Mouse (Mus musculus) liver, embryonic 13.5 days (tissue): ENCODE measurements around the gene Cfd. TPM values are rescaled to one million over a fixed set of nuclear protein-coding genes. Genes with fewer than 3 reads are reported as not detected.
A peak's percentile ranks its signal among the peaks of the same experiment; 100 is the strongest.

Experiments used
- ATAC-seq: fragments of 200-750 bp; cut with Nextera tagmentation; 2 replicates; pipeline ENCODE4 v1.8.0; 2017; ENCODE audit warnings: low read depth, mild to moderate bottlenecking, moderate number of reproducible peaks, moderate library complexity
- DNase-seq: peaks from one replicate; pipeline ENCODE4 v3.0.0; 2022
- H3K27ac ChIP-seq: fragments of 300-500 bp; sonication (generic); 2 replicates; pipeline ENCODE4 v1.5.1; 2015; ENCODE audit warnings: moderate library complexity, mild to moderate bottlenecking, inconsistent platforms
- H3K27me3 ChIP-seq: fragments of 300-500 bp; sonication (generic); 2 replicates; pipeline ENCODE4 v1.6.1; 2015; ENCODE audit warnings: mild to moderate bottlenecking, inconsistent platforms
- H3K36me3 ChIP-seq: fragments of 300-500 bp; sonication (generic); 2 replicates; pipeline ENCODE4 v1.6.1; 2015; ENCODE audit warnings: mild to moderate bottlenecking, inconsistent platforms
- H3K4me1 ChIP-seq: fragments of 300-500 bp; sonication (generic); replicated peaks from 2 replicates; pipeline ENCODE4 v1.6.1; 2015; ENCODE audit warnings: inconsistent platforms
- H3K4me2 ChIP-seq: fragments of 300-500 bp; sonication (generic); 2 replicates; pipeline ENCODE4 v1.6.1; 2015; ENCODE audit warnings: inconsistent platforms, mild to moderate bottlenecking, moderate library complexity
- H3K4me3 ChIP-seq: fragments of 300-500 bp; sonication (generic); replicated peaks from 2 replicates; pipeline ENCODE4 v1.5.1; 2015; ENCODE audit warnings: mild to moderate bottlenecking, inconsistent platforms
- H3K9ac ChIP-seq: fragments of 300-500 bp; sonication (generic); 2 replicates; pipeline ENCODE4 v1.6.1; 2015; ENCODE audit warnings: mild to moderate bottlenecking, inconsistent platforms
- H3K9me3 ChIP-seq: fragments of 300-500 bp; sonication (generic); replicated peaks from 2 replicates; pipeline ENCODE4 v1.6.1; 2016; ENCODE audit warnings: inconsistent platforms
- WGBS: fragments of 180-500 bp; shearing (Covaris S2); methylation state at CpG from one replicate; pipeline ENCODE4 v1.1.7; 2015; ENCODE audit not compliant: insufficient replicate concordance; 5-methylcytosine and 5-hydroxymethylcytosine counted together
- polyA plus RNA-seq: library from polyadenylated mRNA; unstranded; fragments of >200 nt; fragmentation: Nextera tagmentation; extraction: Ambion mirVana; gene quantifications from 2 replicates; pipeline ENCODE4 v1.2.1, GENCODE M21; 2015

Cfd gene
- polyA plus RNA-seq, 1 experiment from 2014 or later: not detected

DNA sequence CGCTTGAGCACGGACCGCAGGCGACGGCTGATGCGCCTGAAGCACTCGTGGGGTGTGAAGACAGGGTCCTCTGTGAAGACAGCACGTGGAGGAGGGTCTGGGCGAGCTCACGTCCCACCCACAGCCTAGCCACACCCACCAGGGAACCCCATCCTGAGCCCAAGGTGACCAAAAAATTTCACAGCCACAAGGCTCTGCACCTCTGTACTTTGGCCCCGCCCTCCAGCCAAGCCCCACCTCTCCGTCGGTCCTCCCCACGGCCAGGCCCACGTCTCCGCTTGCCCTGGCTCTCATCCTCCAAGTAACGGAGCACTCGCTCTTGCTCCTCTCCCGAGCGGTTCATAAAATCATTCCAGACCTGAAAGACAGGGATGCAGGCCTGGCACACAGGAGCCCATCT, 21.8 kb downstream of the Cfd start:
- DNase-seq (no peak), ATAC-seq (no peak)
- Histone ChIP-seq H3K9me3 (no peaks in the 10 kb centered on the region), H3K4me1 (peaks cover 74% of the 10 kb centered on the region), H3K27ac (no peak overlapping the region), H3K27me3 (peaks cover 3% of the 10 kb centered on the region), H3K4me3 (no peak overlapping the region), H3K36me3 (peaks cover 23% of the 10 kb centered on the region), H3K9ac (no peak overlapping the region), H3K4me2 (no peak overlapping the region)
- WGBS: 80% methylated on average over 20 of the region's 20 CpGs

DNA sequence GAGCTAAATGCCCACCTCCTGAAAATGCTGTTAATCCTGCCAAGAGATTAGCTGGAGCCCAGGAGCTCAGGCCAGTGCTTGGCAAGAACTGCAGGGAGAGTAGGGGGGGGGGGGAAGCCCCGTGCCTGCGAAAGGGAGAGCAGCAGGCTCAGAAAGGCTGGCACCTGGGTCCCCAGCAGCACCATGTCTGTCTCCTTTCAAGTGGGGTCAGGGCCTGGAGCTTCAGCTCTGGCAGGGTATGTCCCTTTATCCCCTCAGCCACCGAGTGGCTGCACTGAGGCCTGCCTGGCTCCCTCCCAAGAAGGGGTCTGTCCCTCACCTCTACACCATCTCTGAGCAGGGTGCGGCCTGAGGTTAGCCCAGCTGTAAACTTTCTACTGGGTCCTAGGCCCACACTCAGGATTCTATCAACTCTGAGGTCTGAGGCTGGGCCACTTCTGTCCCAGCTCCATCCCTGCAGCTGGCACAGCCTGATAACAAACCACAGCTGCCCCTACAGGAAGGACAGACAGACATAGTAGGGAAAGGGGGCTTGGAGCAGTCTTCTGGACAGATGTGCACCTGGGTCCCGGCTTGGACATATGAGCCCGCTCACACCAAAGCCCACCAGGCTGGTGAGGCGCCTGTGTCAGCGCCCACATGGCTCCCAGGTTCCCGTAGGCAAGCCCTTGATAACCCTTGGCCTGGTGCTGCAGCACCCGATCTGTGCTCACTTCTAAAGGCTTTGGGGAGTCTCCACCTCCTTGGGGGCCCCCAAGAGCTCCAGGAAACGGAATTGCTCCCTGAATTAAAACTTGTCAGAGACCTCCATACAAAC, 23.7 kb downstream of the Cfd start:
- Histone ChIP-seq H3K4me1 (peaks cover 80% of the 10 kb centered on the region), H3K4me2 (peak overlapping the region; percentile 98), H3K27me3 (peaks cover 22% of the 10 kb centered on the region), H3K4me3 (peak overlapping the region; percentile 81), H3K27ac (peak overlapping the region; percentile 94), H3K36me3 (peaks cover 23% of the 10 kb centered on the region), H3K9me3 (no peaks in the 10 kb centered on the region), H3K9ac (peak overlapping the region; percentile 93)
- DNase-seq (peak; percentile 60), ATAC-seq (peak; percentile 81)
- WGBS: 16% methylated on average over 10 of the region's 11 CpGs

DNA sequence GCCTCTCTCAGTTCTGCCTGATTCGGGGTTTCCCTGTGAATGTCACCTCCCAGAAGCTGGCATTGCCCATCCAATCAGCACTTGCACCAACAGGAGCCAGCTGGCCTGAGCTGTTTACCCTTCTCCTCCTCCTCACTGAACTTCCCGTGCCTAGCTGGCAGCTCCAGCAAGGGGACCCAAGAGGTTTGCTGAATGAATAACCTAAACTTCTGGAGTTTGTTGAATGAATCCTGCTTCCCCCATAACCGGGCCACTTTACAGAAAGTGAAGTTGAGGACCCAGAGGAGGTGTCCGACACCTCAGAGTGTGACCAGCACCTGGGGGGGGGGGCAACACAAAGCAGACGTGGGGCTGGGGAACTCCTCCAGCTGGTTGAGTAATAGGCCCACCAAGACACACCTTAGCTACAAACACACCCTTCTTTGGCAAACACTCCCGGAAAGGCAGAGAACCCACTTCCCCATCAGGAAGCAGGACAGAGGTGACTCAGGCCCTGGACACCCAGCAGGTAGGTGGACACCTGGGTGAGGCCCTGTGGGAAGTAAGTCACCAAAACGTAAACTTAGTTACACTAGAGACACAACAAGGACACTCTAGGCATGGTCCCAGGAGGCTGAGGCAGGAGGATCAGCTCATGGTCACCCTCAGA, 24.4 kb downstream of the Cfd start:
- 34% methylated on average over 7 of the region's 7 CpGs for WGBS
- H3K9me3 ChIP-seq: no peaks in the 10 kb centered on the region
- ATAC-seq: no peak; the same call in 1 of the 2 replicates

DNA sequence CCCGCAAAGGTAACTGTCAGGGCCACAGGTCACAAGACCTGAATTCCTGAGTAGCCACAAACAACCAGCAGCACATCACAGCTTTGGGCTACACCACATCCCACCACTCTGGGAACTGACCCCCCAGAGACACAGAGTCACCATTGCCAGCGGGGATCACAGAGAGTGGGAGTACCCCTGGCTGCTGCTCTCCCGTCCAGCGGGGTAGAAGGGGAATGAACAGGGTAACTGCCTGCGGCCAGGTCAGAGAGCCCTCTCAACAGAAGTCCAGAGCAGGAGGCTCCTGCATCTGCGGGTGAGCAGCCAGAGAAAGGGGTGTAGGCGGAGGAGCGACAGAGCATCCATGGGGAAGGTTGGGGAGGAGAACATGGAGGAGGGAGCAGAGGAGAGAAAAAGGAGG, 25.4 kb downstream of the Cfd start:
- ATAC-seq (no peak), DNase-seq (no peak)
- Histone ChIP-seq H3K4me3 (peak overlapping the region; percentile 81), H3K27ac (peak overlapping the region; percentile 94), H3K4me2 (peak overlapping the region; percentile 98), H3K4me1 (peaks cover 89% of the 10 kb centered on the region), H3K27me3 (peaks cover 40% of the 10 kb centered on the region), H3K36me3 (peaks cover 17% of the 10 kb centered on the region), H3K9me3 (no peaks in the 10 kb centered on the region), H3K9ac (peak overlapping the region; percentile 93)
- 9% methylated on average over 8 of the region's 8 CpGs for WGBS

More for the DNA sequence above, 24.4 kb downstream of the Cfd start:
- Histone ChIP-seq H3K27ac (peak overlapping the region; percentile 94), H3K9ac (peak overlapping the region; percentile 93), H3K4me3 (peak overlapping the region; percentile 81), H3K4me2 (peak overlapping the region; percentile 98), H3K36me3 (peaks cover 23% of the 10 kb centered on the region), H3K4me1 (peaks cover 80% of the 10 kb centered on the region), H3K27me3 (peaks cover 29% of the 10 kb centered on the region)
- no peak for DNase-seq

DNA sequence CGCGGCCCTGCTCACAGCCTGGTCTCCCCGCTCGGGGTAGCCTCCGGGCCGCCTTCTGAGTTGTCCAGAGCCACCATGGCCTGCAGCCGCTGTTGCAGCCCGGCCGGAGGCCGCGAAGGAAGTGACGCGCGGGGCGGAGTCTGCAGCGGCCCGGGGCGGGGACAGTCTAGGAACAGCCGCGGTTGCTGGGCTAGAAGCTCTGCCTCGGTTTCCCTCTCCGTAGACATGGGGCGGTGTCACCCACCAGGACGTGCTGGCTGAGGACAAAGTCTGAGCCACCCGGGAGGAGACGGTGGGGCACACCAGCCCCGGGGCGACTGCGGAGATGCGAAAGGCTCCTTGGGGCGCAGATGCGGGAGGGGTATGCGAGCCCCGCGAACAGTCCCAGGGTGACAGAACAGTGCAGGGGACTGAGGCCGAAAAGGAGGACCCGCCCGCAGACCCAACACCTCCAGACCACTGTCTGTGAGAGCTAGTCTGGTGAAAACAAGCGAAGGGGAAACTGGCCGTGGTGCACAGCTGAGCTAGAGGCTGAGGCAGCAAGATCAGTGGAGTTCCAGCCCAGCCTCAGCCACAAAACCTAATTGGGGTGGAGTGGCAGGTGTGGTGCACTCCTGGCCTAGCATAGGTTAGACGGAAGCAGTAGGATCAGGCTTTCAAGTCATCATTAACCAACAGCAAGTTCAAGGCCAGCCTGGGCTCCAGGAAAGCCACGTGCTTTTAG, 26.3 kb downstream of the Cfd start, which contains the start of gene Kiss1r:
Gene Kiss1r (plus strand): TSS at position 164 of the 724 bp plus-strand sequence.
- Histone ChIP-seq H3K27ac (peak within 1 kb of the TSS; percentile 94), H3K9ac (peak within 1 kb of the TSS; percentile 93), H3K27me3 (peaks cover 48% of the 10 kb centered on the region), H3K4me1 (peaks cover 92% of the 10 kb centered on the region), H3K4me2 (peak within 1 kb of the TSS; percentile 98), H3K4me3 (peak within 1 kb of the TSS; percentile 81), H3K36me3 (peaks cover 8% of the 10 kb centered on the region), H3K9me3 (no peaks in the 10 kb centered on the region)
- DNase-seq: peak; percentile 82
- ATAC-seq: peak; percentile 77
- 2% methylated on average over 41 of the region's 42 CpGs for WGBS

DNA sequence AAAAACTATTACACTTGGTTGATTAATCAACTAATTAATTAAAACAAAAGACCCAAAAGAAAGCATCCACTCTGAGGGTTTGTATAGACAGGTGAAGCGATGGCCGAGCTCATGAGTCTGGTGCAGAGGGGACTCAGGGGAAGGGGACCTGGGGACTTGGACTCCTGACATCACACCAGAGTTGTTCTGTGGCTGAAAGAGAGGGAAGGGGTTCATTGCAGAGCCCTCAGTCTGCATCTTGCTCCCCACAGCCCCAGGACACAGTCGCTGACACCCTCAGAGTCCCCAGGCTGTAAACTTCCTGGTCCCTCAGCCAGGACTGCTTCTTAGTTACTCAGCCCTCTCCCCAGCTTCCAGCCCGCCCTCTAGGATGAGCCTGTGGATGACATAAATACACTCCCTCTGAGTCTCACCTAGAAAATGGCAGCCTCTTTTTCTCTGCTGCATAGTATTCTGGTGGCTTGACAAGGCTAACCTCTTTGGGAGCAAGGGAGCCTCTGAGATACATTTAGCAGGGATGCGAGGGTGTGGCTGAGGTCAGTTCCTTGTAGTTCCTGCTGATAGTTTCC, 27.0 kb downstream of the Cfd start:
- WGBS: 55% methylated on average over 5 of the region's 5 CpGs
- H3K27ac ChIP-seq: peak overlapping the region; percentile 94; the same call in 1 of the 2 replicates
- H3K4me2 ChIP-seq: peak overlapping the region; percentile 98
- H3K4me3 ChIP-seq: peak overlapping the region; percentile 81
- peak overlapping the region; percentile 93 for H3K9ac ChIP-seq
- no peaks in the 10 kb centered on the region for H3K9me3 ChIP-seq
- H3K4me1 ChIP-seq: peaks cover 87% of the 10 kb centered on the region
- H3K27me3 ChIP-seq: peaks cover 55% of the 10 kb centered on the region
- no peak for DNase-seq
- no peak for ATAC-seq
- H3K36me3 ChIP-seq: peaks cover 6% of the 10 kb centered on the region; the same call in 1 of the 2 replicates

DNA sequence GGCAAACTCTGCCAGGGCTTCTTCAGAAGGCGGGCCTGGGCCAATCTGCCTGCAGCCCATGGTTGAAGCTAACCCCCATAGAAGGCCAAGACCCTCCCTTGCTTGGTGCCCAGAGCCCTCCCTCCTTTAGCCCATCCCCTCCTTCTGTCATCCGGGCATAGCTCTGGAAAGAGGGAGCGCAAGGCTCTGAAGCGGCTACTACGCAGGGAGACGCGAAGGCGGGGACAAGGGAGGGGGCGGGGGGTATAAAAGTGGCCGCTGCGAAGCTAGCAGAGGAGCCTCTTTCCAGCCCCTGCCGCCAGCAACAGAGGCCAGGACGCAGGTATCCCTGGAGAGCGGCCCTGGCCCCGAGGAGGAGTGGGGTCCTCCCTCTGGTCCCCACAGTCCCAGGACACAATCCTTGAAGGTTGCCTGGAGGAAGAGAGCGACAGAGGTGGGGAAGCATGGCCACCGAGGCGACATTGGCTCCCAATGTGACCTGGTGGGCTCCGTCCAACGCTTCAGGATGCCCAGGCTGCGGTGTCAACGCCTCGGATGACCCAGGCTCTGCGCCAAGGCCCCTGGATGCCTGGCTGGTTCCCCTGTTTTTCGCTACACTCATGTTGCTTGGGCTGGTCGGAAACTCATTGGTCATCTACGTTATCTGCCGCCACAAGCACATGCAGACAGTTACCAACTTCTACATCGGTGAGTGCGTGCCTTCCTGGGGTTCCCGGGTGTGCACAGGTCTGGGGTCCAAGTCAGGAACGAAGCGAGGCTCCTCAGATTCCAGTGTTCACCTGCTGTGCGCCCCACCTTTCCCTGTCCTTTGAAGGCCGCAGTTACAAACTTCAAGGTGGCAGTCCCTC, 27.8 kb downstream of the Cfd start:
- Histone ChIP-seq H3K36me3 (peaks cover under 1% of the 10 kb centered on the region; the same call in 1 of the 2 replicates), H3K4me1 (peaks cover 82% of the 10 kb centered on the region), H3K9ac (peak overlapping the region; percentile 35), H3K27me3 (peaks cover 63% of the 10 kb centered on the region), H3K4me3 (peak overlapping the region; percentile 25), H3K27ac (no peak overlapping the region), H3K4me2 (peak overlapping the region; percentile 98), H3K9me3 (no peaks in the 10 kb centered on the region)
- no peak for ATAC-seq
- DNase-seq: no peak
- 13% methylated on average over 35 of the region's 35 CpGs for WGBS

DNA sequence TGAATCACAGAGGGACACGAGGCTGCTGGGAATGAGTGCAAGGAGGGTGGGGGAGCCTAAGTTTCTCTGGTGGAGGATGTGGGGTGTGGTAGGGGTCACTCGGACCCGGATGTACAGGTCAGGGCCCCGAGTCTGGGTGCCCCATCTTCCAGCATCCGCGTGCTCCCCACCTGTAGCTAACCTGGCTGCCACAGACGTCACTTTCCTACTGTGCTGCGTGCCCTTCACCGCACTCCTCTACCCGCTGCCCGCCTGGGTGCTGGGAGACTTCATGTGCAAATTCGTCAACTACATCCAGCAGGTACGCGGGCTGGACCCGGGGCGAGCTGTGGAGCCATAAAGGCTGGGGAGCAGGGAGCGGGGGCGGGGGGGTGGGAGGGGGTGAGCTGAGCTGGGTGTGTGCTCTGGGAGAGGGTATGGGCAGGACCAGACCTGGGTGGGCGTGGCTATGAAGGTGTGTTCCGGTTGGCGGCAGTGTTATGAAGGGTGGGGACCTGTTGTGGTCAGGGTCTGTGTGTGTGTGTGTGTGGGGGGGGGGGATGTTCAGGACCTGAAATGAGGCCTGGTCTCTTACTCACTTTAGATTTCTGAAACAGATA, 28.7 kb downstream of the Cfd start:
- no peaks in the 10 kb centered on the region for H3K36me3 ChIP-seq
- DNase-seq (no peak), ATAC-seq (no peak)
- H3K4me1 ChIP-seq: peaks cover 74% of the 10 kb centered on the region
- no peak overlapping the region for H3K27ac ChIP-seq
- WGBS: 11% methylated on average over 21 of the region's 21 CpGs
- peaks cover 65% of the 10 kb centered on the region for H3K27me3 ChIP-seq
- 0 out of 2 replicates have a peak overlapping the region, but pooled peaks have one; percentile 25 for H3K4me3 ChIP-seq
- H3K9me3 ChIP-seq: no peaks in the 10 kb centered on the region
- no peak overlapping the region for H3K9ac ChIP-seq
- peak overlapping the region; percentile 98; the same call in 1 of the 2 replicates for H3K4me2 ChIP-seq

DNA sequence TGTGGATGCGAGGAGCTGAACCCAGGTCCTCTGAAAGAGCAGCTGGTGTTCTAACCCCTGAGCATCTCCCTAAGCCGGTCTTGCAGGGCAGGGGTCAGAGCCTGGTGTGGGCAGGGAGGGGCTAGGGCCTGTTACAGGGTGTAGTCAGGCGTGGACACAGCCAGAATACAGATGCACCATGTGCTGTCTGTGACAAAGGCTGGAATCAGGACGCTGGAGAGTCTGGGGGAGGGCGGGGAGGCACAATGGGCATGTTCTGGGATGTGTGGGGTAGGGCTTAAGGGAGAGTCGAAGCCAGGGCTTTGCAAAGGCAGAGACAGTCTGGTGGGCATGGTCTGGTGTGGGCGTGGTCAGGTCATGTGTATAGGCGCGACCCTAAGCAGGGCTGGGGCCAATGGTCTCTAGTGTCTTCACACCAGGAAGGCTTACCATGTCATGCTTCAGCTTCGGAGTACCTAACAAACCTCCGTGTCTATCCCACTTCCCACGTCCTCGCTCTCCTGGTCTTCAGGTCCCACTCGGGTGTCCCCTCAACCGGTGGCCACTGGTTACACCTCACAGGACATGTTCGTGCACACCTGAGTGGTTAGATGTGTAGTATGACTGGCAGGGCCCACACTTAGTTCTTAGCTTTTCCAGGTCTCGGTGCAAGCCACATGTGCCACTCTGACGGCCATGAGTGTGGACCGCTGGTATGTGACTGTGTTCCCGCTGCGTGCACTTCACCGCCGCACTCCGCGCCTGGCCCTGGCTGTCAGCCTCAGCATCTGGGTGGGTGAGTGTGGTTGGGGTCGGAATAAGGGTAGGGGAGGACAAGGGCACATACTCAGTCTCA, 29.6 kb downstream of the Cfd start:
- H3K4me2 ChIP-seq: peak overlapping the region; percentile 50; the same call in 1 of the 2 replicates
- H3K4me3 ChIP-seq: peak overlapping the region; percentile 30; the same call in 1 of the 2 replicates
- DNase-seq: no peak

More for the DNA sequence above, 29.6 kb downstream of the Cfd start:
- ATAC-seq: no peak
- H3K4me1 ChIP-seq: peaks cover 68% of the 10 kb centered on the region
- peaks cover 65% of the 10 kb centered on the region for H3K27me3 ChIP-seq
- H3K9me3 ChIP-seq: no peaks in the 10 kb centered on the region
- H3K36me3 ChIP-seq: no peaks in the 10 kb centered on the region
- H3K27ac ChIP-seq: no peak overlapping the region
- WGBS: 30% methylated on average over 26 of the region's 26 CpGs
- H3K9ac ChIP-seq: no peak overlapping the region
